Mouse (Mus musculus): ENCODE measurements around the gene Ssr3. TPM values are rescaled to one million over a fixed set of nuclear protein-coding genes. Genes with fewer than 3 reads are reported as not detected.

Ssr3 gene
- polyA plus RNA-seq (2015; fragmentation: Nextera tagmentation; extraction: Ambion mirVana): 205 and 208 TPM in 2 replicates

DNA sequence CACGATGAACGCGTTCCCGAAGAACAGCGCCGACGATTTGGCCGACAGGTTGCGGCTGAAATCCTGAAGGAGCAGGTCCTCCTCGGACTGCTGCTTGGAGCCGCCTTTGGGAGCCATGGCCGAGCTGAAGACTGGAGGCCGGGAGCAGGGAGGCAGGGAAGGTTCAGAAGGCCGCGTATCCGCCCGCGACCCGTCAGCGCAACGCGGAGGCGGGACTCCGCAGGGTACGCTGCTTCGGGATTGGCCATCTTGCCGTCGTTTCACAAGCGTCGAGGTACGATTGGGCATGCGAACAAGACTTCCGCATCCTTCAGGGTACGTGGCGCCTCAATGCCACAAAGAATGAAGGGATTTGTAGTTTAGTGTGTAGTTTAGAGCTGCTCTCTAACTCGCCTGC, at the start of gene Ssr3:
Gene Ssr3, minus strand, starts transcription at position 203 of the 397 bp plus-strand sequence.
- H3K9ac ChIP-seq (ENCODE audit: low read length): peak within 1 kb of the TSS; percentile 91
- under 1% methylated on average over 36 of the region's 36 CpGs for WGBS
- H3K4me1 ChIP-seq (ENCODE audit: control insufficient read depth, insufficient read depth, low read length): peaks cover 7% of the 10 kb centered on the region
- peaks cover 20% of the 10 kb centered on the region for H3K36me3 ChIP-seq (ENCODE audit: control insufficient read depth, insufficient read depth)
- ATAC-seq (replicated peaks; ENCODE audit: extremely low read depth, insufficient read depth, low FRiP score): peak; percentile 99
- no peaks in the 10 kb centered on the region for H3K9me3 ChIP-seq (replicated peaks; ENCODE audit: control insufficient read depth, low read length)
- no peaks in the 10 kb centered on the region for H3K27me3 ChIP-seq (ENCODE audit: control insufficient read depth, insufficient read depth, low read length)
- peak within 1 kb of the TSS; percentile 80 for H3K4me3 ChIP-seq (ENCODE audit: low read length)
- H3K4me2 ChIP-seq (ENCODE audit: low read depth, low read length): peak within 1 kb of the TSS; percentile 87
- peak within 1 kb of the TSS; percentile 88 for H3K27ac ChIP-seq (ENCODE audit: low read length)

DNA sequence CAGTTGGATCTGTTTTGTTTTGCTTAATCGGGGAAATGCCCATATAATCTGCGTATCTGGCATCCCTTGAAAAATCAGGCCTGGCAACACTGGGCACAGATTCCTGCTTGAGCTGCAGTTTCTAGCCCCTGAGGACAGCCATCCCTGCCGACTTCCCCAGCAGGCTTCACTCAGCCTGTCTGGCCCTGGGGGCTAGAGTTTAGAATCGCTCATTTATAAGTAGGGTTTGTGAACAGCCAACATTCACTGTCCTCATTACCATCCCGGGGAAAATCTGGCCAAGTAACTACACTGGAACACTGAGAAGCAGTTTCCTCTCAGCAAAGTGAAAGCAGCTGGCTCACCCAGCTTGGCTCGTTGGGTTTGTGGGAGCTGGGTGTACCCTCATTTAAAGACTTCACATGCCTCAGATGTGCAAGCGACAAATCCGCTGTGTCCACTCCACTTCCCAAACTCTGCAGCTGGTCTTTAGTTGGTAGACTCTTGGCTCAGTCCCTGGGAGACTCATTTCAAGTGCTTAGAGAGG, 49.2 kb upstream of the Ssr3 start:
- H3K4me1 ChIP-seq (ENCODE audit: control insufficient read depth, insufficient read depth, low read length): peaks cover 15% of the 10 kb centered on the region
- no peaks in the 10 kb centered on the region for H3K27me3 ChIP-seq (ENCODE audit: control insufficient read depth, insufficient read depth, low read length)
- no peak overlapping the region for H3K4me3 ChIP-seq (ENCODE audit: low read length)
- peak overlapping the region; percentile 50 for H3K27ac ChIP-seq (ENCODE audit: low read length)
- no peak for ATAC-seq (replicated peaks; ENCODE audit: extremely low read depth, insufficient read depth, low FRiP score)
- H3K36me3 ChIP-seq (ENCODE audit: control insufficient read depth, insufficient read depth): no peaks in the 10 kb centered on the region; the same call in 1 of the 2 replicates
- H3K9me3 ChIP-seq (replicated peaks; ENCODE audit: control insufficient read depth, low read length): no peaks in the 10 kb centered on the region
- H3K4me2 ChIP-seq (ENCODE audit: low read depth, low read length): peak overlapping the region; percentile 5
- 49% methylated on average over 8 of the region's 8 CpGs for WGBS
- peak overlapping the region; percentile 52 for H3K9ac ChIP-seq (ENCODE audit: low read length)

DNA sequence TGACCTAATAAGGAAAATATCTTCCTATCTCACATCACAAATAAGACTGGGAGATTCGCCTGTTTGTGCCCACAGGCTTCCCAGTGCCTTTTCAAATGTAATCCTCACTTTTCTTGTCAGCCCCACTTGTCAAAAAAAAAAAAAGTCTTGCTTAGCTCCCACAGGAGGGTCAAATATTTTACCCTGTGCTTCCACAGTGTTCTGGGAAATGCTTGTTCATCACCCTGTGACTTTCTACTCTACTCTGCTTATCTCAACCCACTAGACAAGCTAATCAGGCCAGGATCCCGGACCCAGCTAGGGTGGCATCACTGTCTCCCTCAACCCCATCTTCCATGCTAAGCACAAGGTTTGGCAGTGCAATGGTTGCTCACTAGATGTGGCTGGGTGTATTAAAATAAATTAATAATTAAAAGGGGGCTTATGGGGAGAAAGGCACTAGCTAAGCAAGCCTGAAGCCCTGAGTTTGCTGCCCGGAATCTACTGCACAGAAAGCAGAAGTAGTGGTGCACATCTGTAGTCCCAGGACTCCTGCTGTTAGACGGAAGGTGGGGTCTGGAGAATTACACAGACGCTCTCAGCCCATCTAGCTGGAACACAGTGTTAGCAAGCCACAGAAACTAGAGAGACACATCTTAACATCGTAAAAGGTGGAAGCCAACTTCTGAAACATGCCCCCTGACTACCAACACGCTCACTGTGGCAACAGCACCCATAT, 46.2 kb upstream of the Ssr3 start:
- ATAC-seq (replicated peaks; ENCODE audit: extremely low read depth, insufficient read depth, low FRiP score): no peak
- no peak overlapping the region for H3K4me3 ChIP-seq (ENCODE audit: low read length)
- H3K9me3 ChIP-seq (replicated peaks; ENCODE audit: control insufficient read depth, low read length): no peaks in the 10 kb centered on the region
- no peak overlapping the region for H3K4me2 ChIP-seq (ENCODE audit: low read depth, low read length)
- H3K27ac ChIP-seq (ENCODE audit: low read length): no peak overlapping the region
- H3K4me1 ChIP-seq (ENCODE audit: control insufficient read depth, insufficient read depth, low read length): peaks cover 17% of the 10 kb centered on the region
- 59% methylated on average over 7 of the region's 7 CpGs for WGBS
- H3K36me3 ChIP-seq (ENCODE audit: control insufficient read depth, insufficient read depth): no peaks in the 10 kb centered on the region; the same call in 1 of the 2 replicates
- H3K27me3 ChIP-seq (ENCODE audit: control insufficient read depth, insufficient read depth, low read length): no peaks in the 10 kb centered on the region
- no peak overlapping the region; the same call in 1 of the 2 replicates for H3K9ac ChIP-seq (ENCODE audit: low read length)

DNA sequence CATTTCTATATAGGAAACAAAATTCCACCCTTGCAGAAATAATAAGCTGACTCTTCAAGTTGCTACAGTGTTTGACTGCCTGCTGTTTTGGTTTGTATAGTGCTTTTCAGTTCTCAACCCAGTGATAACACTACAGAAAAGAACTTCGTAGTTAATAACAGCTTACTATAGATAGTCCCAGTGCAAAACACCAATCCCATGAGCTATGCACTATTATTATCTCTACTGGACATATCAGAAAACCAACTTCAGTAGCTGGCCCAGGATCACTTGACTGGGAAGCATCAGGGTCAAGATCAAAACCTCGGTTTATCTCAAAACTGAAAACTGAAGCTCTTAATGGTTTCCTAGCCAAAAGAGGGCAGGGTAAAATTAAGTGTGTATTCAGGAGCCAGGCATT, 43.4 kb upstream of the Ssr3 start:
- ATAC-seq (replicated peaks; ENCODE audit: extremely low read depth, insufficient read depth, low FRiP score): peak; percentile 63; the same call in 1 of the 2 replicates
- Histone ChIP-seq H3K4me1 (ENCODE audit: control insufficient read depth, insufficient read depth, low read length) (peaks cover 3% of the 10 kb centered on the region), H3K4me3 (ENCODE audit: low read length) (no peak overlapping the region), H3K9ac (ENCODE audit: low read length) (no peak overlapping the region), H3K27ac (ENCODE audit: low read length) (peak overlapping the region; percentile 72), H3K9me3 (replicated peaks; ENCODE audit: control insufficient read depth, low read length) (no peaks in the 10 kb centered on the region), H3K36me3 (ENCODE audit: control insufficient read depth, insufficient read depth) (no peaks in the 10 kb centered on the region; the same call in 1 of the 2 replicates), H3K27me3 (ENCODE audit: control insufficient read depth, insufficient read depth, low read length) (no peaks in the 10 kb centered on the region), H3K4me2 (ENCODE audit: low read depth, low read length) (no peak overlapping the region)
- WGBS: 21% methylated on average over 2 of the region's 2 CpGs

GRCm38 (mm10) chr3:65435101-65435571, 42.7 kb upstream of the Ssr3 start:
- 83% methylated on average over 11 of the region's 11 CpGs for WGBS
- Histone ChIP-seq H3K9me3 (replicated peaks; ENCODE audit: control insufficient read depth, low read length) (no peaks in the 10 kb centered on the region), H3K4me2 (ENCODE audit: low read depth, low read length) (no peak overlapping the region), H3K27ac (ENCODE audit: low read length) (peak overlapping the region; percentile 72), H3K9ac (ENCODE audit: low read length) (no peak overlapping the region), H3K27me3 (ENCODE audit: control insufficient read depth, insufficient read depth, low read length) (no peaks in the 10 kb centered on the region), H3K36me3 (ENCODE audit: control insufficient read depth, insufficient read depth) (no peaks in the 10 kb centered on the region; the same call in 1 of the 2 replicates), H3K4me1 (ENCODE audit: control insufficient read depth, insufficient read depth, low read length) (peaks cover 3% of the 10 kb centered on the region), H3K4me3 (ENCODE audit: low read length) (no peak overlapping the region)
- ATAC-seq (replicated peaks; ENCODE audit: extremely low read depth, insufficient read depth, low FRiP score): no peak

GRCm38 (mm10) chr3:65432236-65432635, 39.8 kb upstream of the Ssr3 start:
- WGBS: 75% methylated on average over 5 of the region's 5 CpGs
- no peak overlapping the region for H3K27ac ChIP-seq (ENCODE audit: low read length)
- H3K9me3 ChIP-seq (replicated peaks; ENCODE audit: control insufficient read depth, low read length): no peaks in the 10 kb centered on the region
- H3K4me1 ChIP-seq (ENCODE audit: control insufficient read depth, insufficient read depth, low read length): peaks cover 3% of the 10 kb centered on the region; the same call in 1 of the 2 replicates
- H3K9ac ChIP-seq (ENCODE audit: low read length): no peak overlapping the region
- no peak overlapping the region for H3K4me2 ChIP-seq (ENCODE audit: low read depth, low read length)
- H3K4me3 ChIP-seq (ENCODE audit: low read length): no peak overlapping the region
- no peak for ATAC-seq (replicated peaks; ENCODE audit: extremely low read depth, insufficient read depth, low FRiP score)
- no peaks in the 10 kb centered on the region for H3K27me3 ChIP-seq (ENCODE audit: control insufficient read depth, insufficient read depth, low read length)
- no peaks in the 10 kb centered on the region; the same call in 1 of the 2 replicates for H3K36me3 ChIP-seq (ENCODE audit: control insufficient read depth, insufficient read depth)

- Histone ChIP-seq H3K4me1 (ENCODE audit: control insufficient read depth, insufficient read depth, low read length) (no peaks in the 10 kb centered on the region), H3K36me3 (ENCODE audit: control insufficient read depth, insufficient read depth) (no peaks in the 10 kb centered on the region), H3K27me3 (ENCODE audit: control insufficient read depth, insufficient read depth, low read length) (no peaks in the 10 kb centered on the region), H3K9me3 (replicated peaks; ENCODE audit: control insufficient read depth, low read length) (no peaks in the 10 kb centered on the region), H3K27ac (ENCODE audit: low read length) (no peak overlapping the region), H3K9ac (ENCODE audit: low read length) (no peak overlapping the region), H3K4me3 (ENCODE audit: low read length) (no peak overlapping the region), H3K4me2 (ENCODE audit: low read depth, low read length) (no peak overlapping the region)
- ATAC-seq (replicated peaks; ENCODE audit: extremely low read depth, insufficient read depth, low FRiP score): no peak
- 86% methylated on average over 3 of the region's 3 CpGs for WGBS
Measured at GRCm38 (mm10) chr3:65419706-65420105, 27.3 kb upstream of the Ssr3 start.

GRCm38 (mm10) chr3:65417913-65418594, 25.6 kb upstream of the Ssr3 start:
- Histone ChIP-seq H3K4me3 (ENCODE audit: low read length) (no peak overlapping the region), H3K4me1 (ENCODE audit: control insufficient read depth, insufficient read depth, low read length) (no peaks in the 10 kb centered on the region), H3K27me3 (ENCODE audit: control insufficient read depth, insufficient read depth, low read length) (no peaks in the 10 kb centered on the region), H3K9me3 (replicated peaks; ENCODE audit: control insufficient read depth, low read length) (no peaks in the 10 kb centered on the region), H3K27ac (ENCODE audit: low read length) (no peak overlapping the region), H3K9ac (ENCODE audit: low read length) (no peak overlapping the region), H3K4me2 (ENCODE audit: low read depth, low read length) (no peak overlapping the region), H3K36me3 (ENCODE audit: control insufficient read depth, insufficient read depth) (no peaks in the 10 kb centered on the region)
- 47% methylated on average over 5 of the region's 5 CpGs for WGBS
- no peak for ATAC-seq (replicated peaks; ENCODE audit: extremely low read depth, insufficient read depth, low FRiP score)

GRCm38 (mm10) chr3:65416571-65416970, 24.1 kb upstream of the Ssr3 start:
- no peak overlapping the region for H3K4me3 ChIP-seq (ENCODE audit: low read length)
- H3K27me3 ChIP-seq (ENCODE audit: control insufficient read depth, insufficient read depth, low read length): no peaks in the 10 kb centered on the region
- no peak overlapping the region for H3K9ac ChIP-seq (ENCODE audit: low read length)
- no peak overlapping the region for H3K4me2 ChIP-seq (ENCODE audit: low read depth, low read length)
- no peaks in the 10 kb centered on the region for H3K4me1 ChIP-seq (ENCODE audit: control insufficient read depth, insufficient read depth, low read length)
- 0 out of 2 replicates have a peak, but pooled peaks cover 2% of the 10 kb centered on the region for H3K9me3 ChIP-seq (replicated peaks; ENCODE audit: control insufficient read depth, low read length)
- H3K36me3 ChIP-seq (ENCODE audit: control insufficient read depth, insufficient read depth): no peaks in the 10 kb centered on the region
- no peak overlapping the region for H3K27ac ChIP-seq (ENCODE audit: low read length)
- no peak for ATAC-seq (replicated peaks; ENCODE audit: extremely low read depth, insufficient read depth, low FRiP score)
